Mouse (Mus musculus): Measurements from ENCODE around the gene Duxbl2.
"Not testable (repeated sequence)": the region's sequence is repeated elsewhere in the genome, so short reads cannot be mapped to it uniquely, and the experiment has no call there.

GRCm38 (mm10) chr14:26081997-26082396 is 36.2 kb upstream of the Duxbl2 start, which contains the start of gene Cphx3:
- TF ChIP-seq CTCF (IDR thresholded peaks at IDR 0.05; ENCODE audit: control insufficient read depth, insufficient read depth, insufficient replicate concordance, low read depth, low read length); POLR2A (IDR thresholded peaks at IDR 0.05; ENCODE audit: control insufficient read depth, low read depth, low read length): not testable (repeated sequence)

Data from testis, adult 2 months (tissue).